Comparison of ENCODE assay signal across 8 mouse cellular contexts in the genomic region with DNA sequence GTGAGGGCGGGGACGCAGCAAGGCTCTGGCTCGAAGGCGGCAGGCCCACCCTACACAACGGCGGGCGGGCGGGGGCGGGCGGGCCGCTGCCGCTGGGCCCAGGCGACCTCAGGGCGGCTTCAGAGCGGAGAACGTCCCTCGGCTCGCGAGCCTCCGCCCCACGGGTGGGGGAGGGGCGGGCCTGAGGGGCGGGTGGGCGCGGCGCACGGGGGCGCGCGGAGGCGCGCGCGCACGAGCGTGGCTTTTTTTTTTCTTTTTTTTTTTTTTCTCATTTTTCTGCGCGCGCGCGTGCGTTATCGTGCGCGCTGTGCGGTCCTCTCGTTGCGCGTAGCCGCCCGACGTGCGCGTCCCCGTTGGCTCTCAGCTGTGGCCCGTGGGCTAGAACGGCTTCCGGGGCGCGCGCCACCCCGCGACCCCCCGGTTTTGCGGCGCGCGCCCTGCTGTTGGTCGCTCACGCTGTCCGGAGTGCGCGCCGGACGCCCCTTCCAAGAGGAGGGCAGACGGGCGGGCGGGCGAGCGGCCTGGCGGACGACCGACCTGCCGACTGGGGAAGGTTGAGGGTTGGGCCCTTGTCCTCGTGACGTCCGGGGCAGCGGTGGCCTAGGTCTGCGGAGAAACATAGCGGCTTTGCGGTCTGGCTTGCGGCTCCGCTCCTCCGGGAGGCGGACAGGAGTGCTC. TPM values are rescaled to one million over a fixed set of nuclear protein-coding genes. Genes with fewer than 3 reads are reported as not detected.
A peak's percentile ranks its signal among the peaks of the same experiment; 100 is the strongest.
DNase-seq lines count a peak whose midpoint lies in the region; ATAC-seq lines count a peak whose summit lies in the region.

No protein-coding gene starts in this region.

- H3K4me3 ChIP-seq in megakaryocyte, embryonic 14.5 days (replicated peaks) = peak overlapping the region; percentile 98

- H3K36me3 ChIP-seq in megakaryocyte, embryonic 14.5 days (replicated peaks; ENCODE audit: low read length) = peaks cover 55% of the 10 kb centered on the region

- peak; percentile 53 to 67 for DNase-seq in gastrocnemius, adult 8-10 months (ENCODE audit: low spot score in 2 of 2)
- peak; percentile 90 for DNase-seq in induced T-regulatory cell, adult 2 months (ENCODE audit: low read depth)
- DNase-seq in left cerebral cortex, adult 8-10 months (ENCODE audit: low spot score in 2 of 2) = peak; percentile 29 to 72
- peak; percentile 82 to 89 for DNase-seq in right cerebral cortex, adult 2 months (ENCODE audit: low spot score in 2 of 2)
- DNase-seq in urinary bladder, postnatal 25 days (ENCODE audit: low spot score) = peak; percentile 79

- H3K27me3 ChIP-seq in megakaryocyte, embryonic 14.5 days (replicated peaks) = no peaks in the 10 kb centered on the region

- peak; percentile 2 for ATAC-seq in activated CD4-positive, CD25-positive, alpha-beta regulatory T cell, adult 4 months
- peak; percentile 27 for ATAC-seq in common myeloid progenitor, adult 5-6 weeks (replicated peaks; ENCODE audit: low read depth, poor library complexity, severe bottlenecking)

- peaks cover 40% of the 10 kb centered on the region for H3K4me1 ChIP-seq in megakaryocyte, embryonic 14.5 days

- no peaks in the 10 kb centered on the region for H3K9me3 ChIP-seq in megakaryocyte, embryonic 14.5 days

RNA-seq across cellular contexts. Expression of a gene that starts 0.8 kb away (rescaled TPM):
- polyA plus RNA-seq in activated CD4-positive, CD25-positive, alpha-beta regulatory T cell, adult 4 months (2017; shearing (Covaris generic)) = 10 to 100 TPM; 71.0 to 77.8 TPM
- 131 and 150 TPM in 2 replicates for total RNA-seq in common myeloid progenitor, adult 5-6 weeks (2017)
- total RNA-seq in gastrocnemius, adult 8-10 months (2022) = 10 to 100 TPM; 44.8 to 59.1 (median 55.7) TPM
- total RNA-seq in left cerebral cortex, adult 8-10 months (2022) = 100 to 1,000 TPM; 140 to 158 (median 155) TPM
- polyA plus RNA-seq in megakaryocyte, embryonic 14.5 days (2012; ENCODE audit: insufficient read depth, low replicate concordance) = 22.0 and 38.5 TPM in 2 replicates

RNA-seq across cellular contexts. Expression of a gene that starts 9.9 kb away (rescaled TPM):
- 100 to 1,000 TPM; 131 to 141 TPM for polyA plus RNA-seq in activated CD4-positive, CD25-positive, alpha-beta regulatory T cell, adult 4 months (2017; shearing (Covaris generic))
- 149 and 207 TPM in 2 replicates for total RNA-seq in common myeloid progenitor, adult 5-6 weeks (2017)
- total RNA-seq in gastrocnemius, adult 8-10 months (2022) = 100 to 1,000 TPM in 1 of 4 experiments, 10 to 100 TPM in 3; 78.6 to 107 (median 95.6) TPM
- 10 to 100 TPM; 78.3 to 95.4 (median 86.8) TPM for total RNA-seq in left cerebral cortex, adult 8-10 months (2022)
- polyA plus RNA-seq in megakaryocyte, embryonic 14.5 days (2012; ENCODE audit: insufficient read depth, low replicate concordance) = 6.5 and 33.3 TPM in 2 replicates

RNA-seq across cellular contexts. Expression of a gene that starts 27.0 kb away (rescaled TPM):
- polyA plus RNA-seq in activated CD4-positive, CD25-positive, alpha-beta regulatory T cell, adult 4 months (2017; shearing (Covaris generic)) = 10 to 100 TPM; 14.6 to 18.3 TPM
- 54.3 and 63.1 TPM in 2 replicates for total RNA-seq in common myeloid progenitor, adult 5-6 weeks (2017)
- total RNA-seq in gastrocnemius, adult 8-10 months (2022) = 100 to 1,000 TPM; 118 to 134 (median 128) TPM
- 100 to 1,000 TPM; 116 to 140 (median 127) TPM for total RNA-seq in left cerebral cortex, adult 8-10 months (2022)
- 61.5 and 104 TPM in 2 replicates for polyA plus RNA-seq in megakaryocyte, embryonic 14.5 days (2012; ENCODE audit: insufficient read depth, low replicate concordance)

RNA-seq across cellular contexts. Expression of a gene that starts 37.9 kb away (rescaled TPM):
- polyA plus RNA-seq in activated CD4-positive, CD25-positive, alpha-beta regulatory T cell, adult 4 months (2017; shearing (Covaris generic)) = under 1 TPM; 0.15 to 0.25 TPM
- 0.15 and 0.37 TPM in 2 replicates for total RNA-seq in common myeloid progenitor, adult 5-6 weeks (2017)
- 100 to 1,000 TPM; 112 to 139 (median 128) TPM for total RNA-seq in gastrocnemius, adult 8-10 months (2022)
- total RNA-seq in left cerebral cortex, adult 8-10 months (2022) = 10 to 100 TPM; 28.0 to 35.7 (median 30.8) TPM
- 0.04 TPM in 1 of 2 replicates, not detected in the other for polyA plus RNA-seq in megakaryocyte, embryonic 14.5 days (2012; ENCODE audit: insufficient read depth, low replicate concordance)

RNA-seq across cellular contexts. Expression of a gene that starts 42.7 kb away (rescaled TPM):
- 100 to 1,000 TPM; 126 to 172 TPM for polyA plus RNA-seq in activated CD4-positive, CD25-positive, alpha-beta regulatory T cell, adult 4 months (2017; shearing (Covaris generic))
- total RNA-seq in common myeloid progenitor, adult 5-6 weeks (2017) = 317 and 371 TPM in 2 replicates
- total RNA-seq in gastrocnemius, adult 8-10 months (2022) = 10 to 100 TPM; 60.2 to 78.6 (median 63.1) TPM
- total RNA-seq in left cerebral cortex, adult 8-10 months (2022) = 10 to 100 TPM; 43.7 to 54.7 (median 50.7) TPM
- polyA plus RNA-seq in megakaryocyte, embryonic 14.5 days (2012; ENCODE audit: insufficient read depth, low replicate concordance) = 39.0 and 48.2 TPM in 2 replicates

Comparison
In these comparisons a context has a peak if more than half of its experiments do, and no peak if none do; other contexts are left out.
1. Peak in every context shown above with its lines: DNase-seq, ATAC-seq and H3K4me3 ChIP-seq.